Mouse (Mus musculus) brain, embryonic 14.5 days (tissue): Measurements from ENCODE around the gene Purb.

Source experiments
- CTCF ChIP-seq: fragments of 200-500 bp; IDR thresholded peaks from 2 replicates; pipeline ENCODE4 v1.5.1; 2012; ENCODE audit warnings: inconsistent platforms, mild to moderate bottlenecking, moderate library complexity, borderline replicate concordance; ENCODE audit not compliant: insufficient read depth, insufficient read length; ENCODE audit errors: extremely low read depth
- POLR2A ChIP-seq: fragments of 200-500 bp; IDR thresholded peaks from 2 replicates; pipeline ENCODE4 v1.6.1; 2012; ENCODE audit warnings: mild to moderate bottlenecking, inconsistent platforms, borderline replicate concordance; ENCODE audit not compliant: poor library complexity, insufficient read depth, insufficient read length, severe bottlenecking; ENCODE audit errors: extremely low read depth

- TF ChIP-seq CTCF (no peak), POLR2A (no peak)
These were observed 8.7 kb upstream of the Purb start for GRCm38 (mm10) chr11:6484244-6484959.
